Mouse (Mus musculus) kidney, embryonic 14.5 days (tissue): ENCODE data around the gene Syngr1. TPM values are rescaled to one million over a fixed set of nuclear protein-coding genes. Genes with fewer than 3 reads are reported as not detected.

ENCODE experiments used
- ATAC-seq: fragments of 200-750 bp; cut with Nextera tagmentation; 2 replicates; pipeline ENCODE4 v1.8.0; 2017; ENCODE audit warnings: moderate number of reproducible peaks, mild to moderate bottlenecking, moderate TSS enrichment, moderate library complexity; ENCODE audit not compliant: low FRiP score, low TSS enrichment
- H3K27ac ChIP-seq: fragments of 300-500 bp; sonication (generic); 2 replicates; pipeline ENCODE4 v1.5.1; 2014; ENCODE audit warnings: low read depth, mild to moderate bottlenecking, low read length, moderate library complexity, mixed read lengths
- H3K27me3 ChIP-seq: fragments of 300-500 bp; sonication (generic); 2 replicates; pipeline ENCODE4 v1.6.1; 2014; ENCODE audit warnings: mild to moderate bottlenecking, low read length; ENCODE audit not compliant: control insufficient read depth, insufficient read depth
- H3K36me3 ChIP-seq: fragments of 300-500 bp; sonication (generic); 2 replicates; pipeline ENCODE4 v1.6.1; 2014; ENCODE audit warnings: low read length, mixed read lengths; ENCODE audit not compliant: control insufficient read depth, insufficient read depth
- H3K4me1 ChIP-seq: fragments of 300-500 bp; sonication (generic); 2 replicates; pipeline ENCODE4 v1.6.1; 2014; ENCODE audit warnings: low read length, mixed read lengths; ENCODE audit not compliant: control insufficient read depth, insufficient read depth
- H3K4me2 ChIP-seq: fragments of 300-500 bp; sonication (generic); replicated peaks from 2 replicates; pipeline ENCODE4 v1.6.1; 2014; ENCODE audit warnings: low read depth, mild to moderate bottlenecking, low read length
- H3K4me3 ChIP-seq: fragments of 300-500 bp; sonication (generic); 2 replicates; pipeline ENCODE4 v1.5.1; 2014; ENCODE audit warnings: mild to moderate bottlenecking, low read length
- H3K9ac ChIP-seq: fragments of 300-500 bp; sonication (generic); 2 replicates; pipeline ENCODE4 v1.6.1; 2014; ENCODE audit warnings: low read depth, mild to moderate bottlenecking, low read length, moderate library complexity
- H3K9me3 ChIP-seq: fragments of 300-500 bp; sonication (generic); 2 replicates; pipeline ENCODE4 v1.6.1; 2016; ENCODE audit warnings: low read length; ENCODE audit not compliant: control insufficient read depth
- WGBS: fragments of 180-500 bp; shearing (Covaris S2); extraction: QIAGEN DNeasy Blood & Tissue Kit; methylation state at CpG from one replicate; pipeline ENCODE4 v1.1.7; 2014; 5-methylcytosine and 5-hydroxymethylcytosine counted together
- polyA plus RNA-seq: library from polyadenylated mRNA; unstranded; fragments of >200 nt; fragmentation: Nextera tagmentation; extraction: Ambion mirVana; gene quantifications from 2 replicates; pipeline ENCODE4 v1.2.1, GENCODE M21; 2014

Syngr1 gene
- polyA plus RNA-seq, 1 experiment from 2014 or later, result 9.5 TPM

DNA sequence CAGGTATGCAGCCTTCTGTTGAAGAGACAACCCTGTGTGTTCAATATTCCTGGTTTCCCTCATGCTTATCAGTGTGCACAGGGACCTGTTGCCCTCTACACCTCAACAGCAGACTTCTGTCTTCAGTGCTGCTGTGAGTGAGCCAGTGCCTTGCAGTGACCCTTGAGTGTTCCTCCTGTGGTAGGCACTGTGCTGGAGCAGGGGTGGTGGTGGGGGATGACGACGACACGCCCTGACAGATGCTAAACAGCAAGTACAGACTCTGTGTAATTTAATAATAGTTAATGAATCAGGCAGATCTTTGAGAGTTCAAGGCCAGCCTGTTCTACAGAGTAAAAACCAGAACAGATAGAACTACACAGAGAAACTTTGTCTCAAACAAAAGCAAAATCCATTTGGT, 45.5 kb downstream of the Syngr1 start:
- ATAC-seq, result no peak
- H3K27ac ChIP-seq, result no peak overlapping the region
- H3K4me2 ChIP-seq, result no peak overlapping the region
- H3K4me1 ChIP-seq, result peaks cover 17% of the 10 kb centered on the region
- H3K27me3 ChIP-seq, result no peaks in the 10 kb centered on the region
- no peak overlapping the region for H3K4me3 ChIP-seq
- H3K9ac ChIP-seq, result no peak overlapping the region
- 93% methylated on average over 3 of the region's 3 CpGs for WGBS
- no peaks in the 10 kb centered on the region for H3K9me3 ChIP-seq
- peaks cover 13% of the 10 kb centered on the region; the same call in 1 of the 2 replicates for H3K36me3 ChIP-seq

DNA sequence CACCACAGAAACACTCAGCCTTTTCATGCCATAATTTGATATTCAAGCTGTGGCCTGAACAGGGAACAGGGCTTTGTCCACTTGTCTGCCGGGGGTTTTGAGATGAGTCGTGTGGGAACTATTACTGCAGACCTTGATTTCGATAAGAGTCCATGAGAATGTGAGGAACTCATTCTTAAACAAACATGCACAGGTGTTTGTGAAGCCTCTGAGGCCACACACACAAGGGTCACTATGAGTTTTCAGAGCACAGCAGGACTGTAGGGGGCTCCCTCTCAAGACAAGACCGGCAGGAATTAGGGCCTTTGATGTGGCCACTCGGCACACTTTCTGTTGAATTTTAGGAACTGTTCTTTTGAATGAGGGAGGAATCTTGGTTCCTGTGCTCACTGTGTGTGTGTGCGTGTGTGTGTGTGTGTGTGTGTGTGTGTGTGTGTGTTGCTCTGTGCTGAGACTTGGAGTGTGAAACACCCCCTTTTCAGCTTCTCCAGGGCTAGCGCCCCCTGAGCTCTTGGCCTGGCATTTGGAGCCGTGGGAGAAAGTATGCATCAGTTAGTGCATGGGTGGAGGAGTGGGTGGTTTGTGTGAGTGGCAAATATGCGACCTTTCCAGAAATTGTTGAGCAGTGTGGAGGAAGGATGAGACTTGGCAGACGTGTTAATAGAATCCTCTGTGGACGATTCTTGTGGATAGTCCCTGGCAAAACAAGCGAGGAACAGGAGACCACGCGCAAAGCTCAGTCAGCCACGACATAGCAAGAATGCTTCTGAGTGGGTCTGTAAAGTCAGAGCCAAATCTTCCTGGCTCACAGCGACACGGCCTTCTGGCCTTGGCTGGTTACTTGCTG, 47.0 kb downstream of the Syngr1 start:
- Histone ChIP-seq H3K4me3 (no peak overlapping the region), H3K36me3 (peaks cover 22% of the 10 kb centered on the region), H3K9ac (no peak overlapping the region), H3K4me2 (no peak overlapping the region), H3K4me1 (peaks cover 17% of the 10 kb centered on the region), H3K27ac (no peak overlapping the region), H3K9me3 (peaks cover 4% of the 10 kb centered on the region; the same call in 1 of the 2 replicates), H3K27me3 (no peaks in the 10 kb centered on the region)
- WGBS, result 65% methylated on average over 17 of the region's 17 CpGs
- no peak for ATAC-seq

DNA sequence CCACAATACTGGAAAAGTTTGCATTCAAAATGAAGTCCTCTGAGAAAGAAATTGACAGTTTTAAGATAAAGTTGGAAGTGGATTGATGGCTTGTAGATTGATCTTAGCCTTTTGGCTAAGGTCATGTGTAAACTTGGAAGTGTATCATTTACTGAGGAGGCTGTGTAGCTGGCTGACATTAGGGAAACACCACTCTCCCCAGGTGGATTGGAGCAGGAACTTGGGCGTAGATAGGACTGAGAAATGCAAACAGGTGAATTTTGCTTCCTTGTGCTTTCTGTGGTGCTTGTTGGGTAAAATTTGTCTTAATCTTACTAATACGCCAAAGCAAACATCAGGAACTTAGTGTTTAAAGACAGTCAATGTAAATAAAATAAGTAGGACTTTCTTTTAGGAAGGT, 49.2 kb downstream of the Syngr1 start:
- no peaks in the 10 kb centered on the region for H3K27me3 ChIP-seq

DNA sequence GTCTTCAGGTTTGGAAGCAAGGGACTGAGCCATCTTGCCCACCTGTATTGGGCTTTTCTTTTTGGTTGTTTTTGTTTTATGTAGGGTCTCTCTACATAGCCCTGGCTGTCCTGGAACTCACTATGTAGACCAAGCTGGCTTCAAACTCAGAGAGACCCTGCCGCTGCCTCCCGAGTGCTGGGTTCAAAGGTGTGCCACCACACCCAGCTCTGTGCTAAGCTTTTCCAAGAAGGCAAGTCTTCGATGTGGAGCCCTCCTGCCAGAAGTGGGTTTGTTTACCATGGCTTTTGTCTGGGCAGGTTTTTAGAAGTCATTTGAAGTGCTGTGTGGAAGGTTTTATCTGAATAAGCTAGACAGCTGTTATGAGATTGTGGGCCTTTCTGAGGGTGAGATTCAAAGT, 49.7 kb downstream of the Syngr1 start:
- Histone ChIP-seq H3K4me2 (no peak overlapping the region), H3K9me3 (peaks cover 4% of the 10 kb centered on the region; the same call in 1 of the 2 replicates), H3K4me1 (0 out of 2 replicates have a peak, but pooled peaks cover 8% of the 10 kb centered on the region), H3K27ac (no peak overlapping the region), H3K27me3 (no peaks in the 10 kb centered on the region), H3K36me3 (peaks cover 31% of the 10 kb centered on the region), H3K4me3 (no peak overlapping the region), H3K9ac (no peak overlapping the region)
- WGBS, result 96% methylated on average over 3 of the region's 3 CpGs
- ATAC-seq, result no peak

More for the DNA sequence above, 49.2 kb downstream of the Syngr1 start:
- Histone ChIP-seq H3K9ac (no peak overlapping the region), H3K4me1 (0 out of 2 replicates have a peak, but pooled peaks cover 7% of the 10 kb centered on the region), H3K4me3 (no peak overlapping the region), H3K4me2 (no peak overlapping the region), H3K27ac (no peak overlapping the region), H3K9me3 (peaks cover 4% of the 10 kb centered on the region; the same call in 1 of the 2 replicates), H3K36me3 (peaks cover 31% of the 10 kb centered on the region)
- WGBS, result 97% methylated on average over 2 of the region's 2 CpGs
- ATAC-seq, result no peak

DNA sequence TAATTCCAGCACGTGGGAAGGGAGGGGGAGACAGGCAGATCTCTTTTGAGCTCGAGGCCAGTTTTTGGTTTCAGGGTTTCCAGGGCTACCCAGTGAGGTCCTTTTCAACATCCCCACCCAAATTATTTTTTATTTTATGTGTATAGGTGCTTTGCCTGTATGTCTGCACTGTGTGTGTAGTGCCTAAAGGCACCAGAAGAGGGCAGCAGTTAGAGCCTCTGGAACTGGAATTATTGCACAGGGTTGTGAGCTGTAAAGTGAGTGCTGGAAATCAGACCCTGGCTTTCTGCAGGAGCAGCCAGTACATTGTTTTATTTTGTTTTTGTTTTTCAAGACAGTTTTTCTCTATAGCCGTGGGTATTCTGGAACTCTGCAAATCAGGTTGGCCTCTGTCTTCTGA, 51.0 kb downstream of the Syngr1 start:
- ATAC-seq, result no peak
- H3K4me1 ChIP-seq, result 0 out of 2 replicates have a peak, but pooled peaks cover 10% of the 10 kb centered on the region
- no peak overlapping the region for H3K27ac ChIP-seq
- H3K27me3 ChIP-seq, result no peaks in the 10 kb centered on the region
- H3K9me3 ChIP-seq, result peaks cover 4% of the 10 kb centered on the region; the same call in 1 of the 2 replicates
- H3K4me2 ChIP-seq, result no peak overlapping the region
- WGBS, result 94% methylated on average over 3 of the region's 3 CpGs
- no peak overlapping the region for H3K9ac ChIP-seq
- no peak overlapping the region for H3K4me3 ChIP-seq
- H3K36me3 ChIP-seq, result peaks cover 31% of the 10 kb centered on the region

DNA sequence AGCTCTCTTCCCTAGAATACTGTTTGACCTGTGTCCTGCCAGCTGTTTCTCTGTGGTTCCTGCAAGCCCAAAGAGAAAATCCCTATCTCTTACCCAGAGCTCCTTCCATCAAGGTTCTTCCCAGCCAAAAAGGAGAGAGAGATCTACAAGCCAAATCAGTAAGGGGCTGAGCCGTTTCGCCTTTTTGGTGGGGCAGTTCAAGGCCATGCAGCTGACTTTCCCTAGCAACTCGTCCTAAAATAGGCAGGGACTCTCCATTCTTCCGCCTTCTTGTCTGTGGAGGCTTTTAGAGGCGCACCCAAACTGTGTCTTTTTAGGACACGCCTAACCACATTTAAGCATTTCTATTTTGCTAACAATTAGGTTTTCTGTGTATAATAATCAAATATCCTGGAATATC, 52.6 kb downstream of the Syngr1 start:
- H3K4me2 ChIP-seq, result no peak overlapping the region
- ATAC-seq, result no peak
- WGBS, result 91% methylated on average over 6 of the region's 6 CpGs
- H3K27ac ChIP-seq, result no peak overlapping the region
- peaks cover 4% of the 10 kb centered on the region; the same call in 1 of the 2 replicates for H3K9me3 ChIP-seq
- H3K27me3 ChIP-seq, result no peaks in the 10 kb centered on the region
- H3K4me3 ChIP-seq, result no peak overlapping the region
- 0 out of 2 replicates have a peak, but pooled peaks cover 2% of the 10 kb centered on the region for H3K4me1 ChIP-seq
- no peak overlapping the region for H3K9ac ChIP-seq
- peaks cover 33% of the 10 kb centered on the region for H3K36me3 ChIP-seq

DNA sequence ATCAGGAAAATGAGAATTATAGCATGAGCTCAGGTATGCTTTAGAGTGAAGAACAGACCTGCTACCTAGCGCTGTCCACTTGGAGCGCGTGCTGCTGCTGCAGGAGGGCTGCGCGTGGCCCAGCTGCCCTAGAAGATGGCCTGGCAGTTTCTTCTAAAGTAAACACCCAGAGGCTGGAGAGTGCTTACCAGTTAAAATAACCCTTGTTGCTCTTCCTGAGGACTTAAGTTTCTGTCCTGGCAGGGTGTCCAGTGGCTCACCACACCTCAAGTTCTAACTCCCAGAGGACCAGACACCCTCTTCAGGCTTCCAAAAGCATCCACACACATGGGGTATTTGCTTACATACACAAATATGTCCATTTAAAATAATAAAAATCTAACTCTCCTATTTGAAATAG, 54.3 kb downstream of the Syngr1 start:
- H3K9ac ChIP-seq, result no peak overlapping the region
- no peaks in the 10 kb centered on the region for H3K27me3 ChIP-seq
- no peak overlapping the region for H3K4me2 ChIP-seq
- no peak overlapping the region for H3K27ac ChIP-seq
- 88% methylated on average over 5 of the region's 5 CpGs for WGBS
- no peak overlapping the region for H3K4me3 ChIP-seq
- peaks cover 4% of the 10 kb centered on the region; the same call in 1 of the 2 replicates for H3K9me3 ChIP-seq
- peaks cover 42% of the 10 kb centered on the region for H3K36me3 ChIP-seq
- 0 out of 2 replicates have a peak, but pooled peaks cover 2% of the 10 kb centered on the region for H3K4me1 ChIP-seq
- ATAC-seq, result no peak

DNA sequence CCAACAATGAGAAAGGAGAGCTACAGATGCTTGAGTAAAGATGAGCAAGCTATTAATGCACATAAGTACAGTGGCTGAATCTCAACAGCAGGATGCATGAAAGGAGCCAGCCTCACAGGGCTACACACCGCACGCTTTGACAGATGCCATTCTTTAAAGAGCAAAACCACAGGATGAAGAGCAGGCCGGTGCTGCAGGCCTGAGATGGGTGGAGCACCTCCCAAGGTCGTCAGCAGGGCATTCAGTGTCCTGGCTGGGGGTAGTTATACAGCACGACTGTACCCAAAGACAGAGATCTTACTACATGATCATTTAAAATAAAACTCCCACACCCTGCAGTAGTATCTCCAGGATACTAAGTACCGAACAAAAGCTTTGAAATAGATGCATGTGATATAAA, 55.0 kb downstream of the Syngr1 start:
- Histone ChIP-seq H3K4me3 (no peak overlapping the region), H3K36me3 (peaks cover 44% of the 10 kb centered on the region), H3K9me3 (peaks cover 4% of the 10 kb centered on the region; the same call in 1 of the 2 replicates), H3K9ac (no peak overlapping the region), H3K27me3 (no peaks in the 10 kb centered on the region), H3K4me1 (0 out of 2 replicates have a peak, but pooled peaks cover 2% of the 10 kb centered on the region), H3K27ac (no peak overlapping the region), H3K4me2 (no peak overlapping the region)
- ATAC-seq, result no peak
- 70% methylated on average over 6 of the region's 6 CpGs for WGBS

DNA sequence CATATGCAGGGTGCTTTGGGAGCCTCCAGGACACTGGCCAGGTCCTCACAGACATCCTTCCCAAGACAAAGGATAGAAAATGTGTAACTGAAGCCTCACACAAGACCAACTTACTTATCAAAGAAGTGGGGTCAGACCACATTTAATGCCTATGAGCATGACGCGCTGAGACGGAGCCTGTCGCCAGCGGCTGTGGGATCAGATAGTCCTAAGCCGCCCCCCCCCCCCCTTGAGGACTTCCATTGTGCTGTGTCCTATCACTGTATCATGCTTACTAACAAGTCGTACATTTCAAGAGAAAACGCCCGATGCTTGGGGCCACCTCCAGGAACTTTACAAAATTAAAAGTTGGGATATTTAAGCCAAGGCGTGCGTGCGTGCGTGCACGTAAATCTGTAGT, 56.0 kb downstream of the Syngr1 start:
- Histone ChIP-seq H3K27ac (no peak overlapping the region), H3K9me3 (peaks cover 1% of the 10 kb centered on the region; the same call in 1 of the 2 replicates)
- 91% methylated on average over 14 of the region's 14 CpGs for WGBS

More for the DNA sequence above, 56.0 kb downstream of the Syngr1 start:
- H3K27me3 ChIP-seq, result no peaks in the 10 kb centered on the region
- 0 out of 2 replicates have a peak, but pooled peaks cover 2% of the 10 kb centered on the region for H3K4me1 ChIP-seq
- no peak overlapping the region for H3K4me2 ChIP-seq
- no peak overlapping the region for H3K4me3 ChIP-seq
- H3K36me3 ChIP-seq, result peaks cover 39% of the 10 kb centered on the region
- H3K9ac ChIP-seq, result no peak overlapping the region
- no peak for ATAC-seq
